In genomic region chr13:48745566-48745965, GRCm38 (mm10) we compare ENCODE assay signal across 20 mouse cellular contexts.
DNase-seq lines count a peak whose midpoint lies in the region; ATAC-seq and TF ChIP-seq lines count a peak whose summit lies in the region.
"Had no signal": no experiment of that assay in that cellular context is flagged by ENCODE, and none has a peak within 500 bp of the region (broad histone marks: within the 10 kb centered on the region; RNA-seq: fewer than 3 reads in every experiment).

No protein-coding gene starts in this region.

- no peak for TF ChIP-seq CTCF in lung, embryonic 14.5 days (IDR thresholded peaks at IDR 0.05; ENCODE audit: low read depth)

- ATAC-seq in lung, embryonic 14.5 days (ENCODE audit: insufficient read depth), result no peak
- ATAC-seq in stomach, embryonic 16.5 days (ENCODE audit: insufficient read depth, low FRiP score), result peak; percentile 35; the same call in 1 of the 2 replicates
- ATAC-seq: forebrain, embryonic 13.5 days; forebrain, embryonic 15.5 days; forebrain, postnatal 0 days had no signal

- H3K36me3 ChIP-seq in lung, embryonic 14.5 days (ENCODE audit: insufficient read depth), result no peaks in the 10 kb centered on the region
- H3K36me3 ChIP-seq in stomach, embryonic 16.5 days (ENCODE audit: control insufficient read depth, insufficient read depth, low read length), result no peaks in the 10 kb centered on the region
- H3K36me3 ChIP-seq: embryonic facial prominence, embryonic 13.5 days; forebrain, embryonic 15.5 days had no signal

- 34% methylated on average over 5 of the region's 5 CpGs for WGBS in lung, embryonic 14.5 days
- WGBS in stomach, embryonic 16.5 days, result 47% methylated on average over 5 of the region's 5 CpGs

- peak; percentile 24 for DNase-seq in lung, embryonic 14.5 days
- DNase-seq in lung, postnatal 4 days, result no peak
- peak; percentile 41 for DNase-seq in lung, postnatal 36 days
- no peak for DNase-seq in lung, postnatal 14 days
- DNase-seq in embryo, embryonic 9.5 days (ENCODE audit: extremely low spot score), result no peak
- no peak for DNase-seq in embryo, embryonic 11 days
- DNase-seq: adrenal gland, adult 2 months; adrenal gland, postnatal 10 days; adrenal gland, postnatal 25 days; cerebellum, adult 11 months; cerebellum, adult 18-20 months; cerebellum, adult 8-10 months; cerebellum, adult 9-11 months; cerebellum, postnatal 14 days; cerebellum, postnatal 36 days; forebrain, postnatal 0 days had no signal

- H3K4me3 ChIP-seq in lung, embryonic 14.5 days (ENCODE audit: low read depth, low read length), result no peak overlapping the region
- no peak overlapping the region for H3K4me3 ChIP-seq in stomach, embryonic 16.5 days (replicated peaks; ENCODE audit: low read length)
- H3K4me3 ChIP-seq: embryonic facial prominence, embryonic 13.5 days; forebrain, embryonic 13.5 days; forebrain, embryonic 15.5 days had no signal

- no peak overlapping the region for H3K27ac ChIP-seq in lung, embryonic 14.5 days (ENCODE audit: low read depth)
- no peak overlapping the region for H3K27ac ChIP-seq in stomach, embryonic 16.5 days (ENCODE audit: low read length)
- H3K27ac ChIP-seq: embryonic facial prominence, embryonic 13.5 days; forebrain, embryonic 13.5 days; forebrain, embryonic 15.5 days had no signal

- no peak overlapping the region for H3K9ac ChIP-seq in lung, embryonic 14.5 days
- no peak overlapping the region for H3K9ac ChIP-seq in stomach, embryonic 16.5 days (ENCODE audit: low read length)
- H3K9ac ChIP-seq: embryonic facial prominence, embryonic 13.5 days; forebrain, embryonic 13.5 days; forebrain, embryonic 15.5 days; forebrain, postnatal 0 days had no signal

- H3K9me3 ChIP-seq in lung, embryonic 14.5 days (ENCODE audit: low read depth, low read length), result no peaks in the 10 kb centered on the region
- 0 out of 2 replicates have a peak, but pooled peaks cover 3% of the 10 kb centered on the region for H3K9me3 ChIP-seq in stomach, embryonic 16.5 days (replicated peaks; ENCODE audit: control insufficient read depth, low read length)
- H3K9me3 ChIP-seq: embryonic facial prominence, embryonic 13.5 days; forebrain, embryonic 13.5 days; forebrain, embryonic 15.5 days had no signal

- H3K4me1 ChIP-seq in lung, embryonic 14.5 days (ENCODE audit: insufficient read depth), result no peaks in the 10 kb centered on the region
- H3K4me1 ChIP-seq in stomach, embryonic 16.5 days (ENCODE audit: control insufficient read depth, insufficient read depth, low read length), result 0 out of 2 replicates have a peak, but pooled peaks cover 8% of the 10 kb centered on the region
- H3K4me1 ChIP-seq: forebrain, embryonic 13.5 days; forebrain, embryonic 15.5 days had no signal

- H3K4me2 ChIP-seq in lung, embryonic 14.5 days, result no peak overlapping the region
- no peak overlapping the region for H3K4me2 ChIP-seq in stomach, embryonic 16.5 days (ENCODE audit: low read depth, low read length)
- H3K4me2 ChIP-seq: embryonic facial prominence, embryonic 13.5 days; forebrain, embryonic 13.5 days; forebrain, embryonic 15.5 days had no signal

- no peaks in the 10 kb centered on the region for H3K27me3 ChIP-seq in lung, embryonic 14.5 days (ENCODE audit: insufficient read depth, low read length)
- no peaks in the 10 kb centered on the region for H3K27me3 ChIP-seq in stomach, embryonic 16.5 days (ENCODE audit: control insufficient read depth, insufficient read depth, low read length)
- H3K27me3 ChIP-seq: forebrain, embryonic 15.5 days had no signal

Comparison
In these comparisons a context has a peak if more than half of its experiments do, and no peak if none do; other contexts are left out.
1. DNase-seq: peak in lung, embryonic 14.5 days (single experiment) and lung, postnatal 36 days (single experiment); none in lung, postnatal 4 days (0 of 2), lung, postnatal 14 days (single experiment), embryo, embryonic 9.5 days (single experiment) and embryo, embryonic 11 days (single experiment).